Mouse (Mus musculus) left cerebral cortex, adult 2 months (tissue): ENCODE measurements around the gene Tprn. TPM values are rescaled to one million over a fixed set of nuclear protein-coding genes. Genes with fewer than 3 reads are reported as not detected.

Experiments used
- DNase-seq, 2 experiments: peaks; one replicate each; pipeline ENCODE4 v3.0.0; 2021 to 2022; ENCODE audit warnings: low spot score in 2 of 2, mixed read lengths in 1 of 2; ENCODE audit errors: extremely low spot score in 1 of 2
- H3K27ac ChIP-seq: fragments of 200-600 bp; 2 replicates; pipeline ENCODE4 v1.8.1; 2022
- H3K4me3 ChIP-seq: fragments of 200-600 bp; 2 replicates; pipeline ENCODE4 v1.8.1; 2022
- CTCF ChIP-seq: fragments of 200-600 bp; IDR thresholded peaks from 2 replicates; pipeline ENCODE4 v1.8.1; 2022; ENCODE audit warnings: antibody characterized with exemption, mild to moderate bottlenecking, moderate library complexity
- intact Hi-C: fragments of 180-260 bp; cut with DNase I; formaldehyde crosslinking; loops from one replicate; pipeline ENCODE4 v1.15.1; 2025
- total RNA-seq, 2 experiments: library from RNA; stranded (reverse); gene quantifications; 2 replicates each; pipeline ENCODE4 v1.2.3; 2021

The Tprn gene
- total RNA-seq, 2 experiments from 2014 or later = 20.9 to 21.8 TPM

- DNase-seq = peak in 1 of 2 experiments; percentile 55
- TF ChIP-seq CTCF = no peak
Measured at GRCm38 (mm10) chr2:25304657-25305541, 42.5 kb downstream of the Tprn start.

GRCm38 (mm10) chr2:25305587-25306359 is 43.4 kb downstream of the Tprn start:
- TF ChIP-seq CTCF = no peak
- no peak overlapping the region; the same call in 1 of the 2 replicates for H3K4me3 ChIP-seq
- peak in 1 of 2 experiments; percentile 13 for DNase-seq
- intact Hi-C loops = no loop called here
- H3K27ac ChIP-seq = peak overlapping the region; percentile 20; the same call in 1 of the 2 replicates

More at GRCm38 (mm10) chr2:25304657-25305541, 42.5 kb downstream of the Tprn start:
- Histone ChIP-seq H3K4me3 (peak overlapping the region; percentile 34), H3K27ac (peak overlapping the region; percentile 24; the same call in 1 of the 2 replicates)
- intact Hi-C loops = no loop called here

GRCm38 (mm10) chr2:25310180-25310579 is 47.8 kb downstream of the Tprn start:
- no peak overlapping the region for H3K27ac ChIP-seq
- DNase-seq = no peak
- H3K4me3 ChIP-seq = no peak overlapping the region
- TF ChIP-seq CTCF = no peak
- intact Hi-C loops = no loop called here

- Histone ChIP-seq H3K4me3 (no peak overlapping the region), H3K27ac (no peak overlapping the region)
- no peak for TF ChIP-seq CTCF
- intact Hi-C loops = no loop called here
- no peak for DNase-seq
Measured at GRCm38 (mm10) chr2:25310969-25311368, 48.6 kb downstream of the Tprn start.

- no peak overlapping the region for H3K27ac ChIP-seq
- intact Hi-C loops = no loop called here
- no peak for DNase-seq
Measured at GRCm38 (mm10) chr2:25311491-25311891, 49.1 kb downstream of the Tprn start.

GRCm38 (mm10) chr2:25318119-25318966 is 55.9 kb downstream of the Tprn start:
- peak overlapping the region; percentile 90 for H3K4me3 ChIP-seq
- DNase-seq = peak; percentile 56 to 59
- no peak for TF ChIP-seq CTCF
- intact Hi-C loops = loop anchor here (1.0 kb wide), 1 partner anchor 85 kb away; no protein-coding TSS in a partner anchor
- peak overlapping the region; percentile 99 for H3K27ac ChIP-seq

More at GRCm38 (mm10) chr2:25311491-25311891, 49.1 kb downstream of the Tprn start:
- no peak overlapping the region for H3K4me3 ChIP-seq
- no peak for TF ChIP-seq CTCF

GRCm38 (mm10) chr2:25318971-25319773 is 56.8 kb downstream of the Tprn start, which contains the start of gene Grin1:
Gene Grin1, minus strand, starts transcription at chr2:25319187.
- no peak for TF ChIP-seq CTCF
- Histone ChIP-seq H3K4me3 (peak within 1 kb of the TSS; percentile 90), H3K27ac (peak within 1 kb of the TSS; percentile 99)
- intact Hi-C loops = loop anchor here (1.0 kb wide), 1 partner anchor 84 kb away; no protein-coding TSS in a partner anchor
- DNase-seq = peak; percentile 91 to 93

Other genes with a start within 250 kb of the Tprn start
- gene Nsmf, start 208.3 kb upstream of the Tprn start, total RNA-seq = 100 to 1,000 TPM; 442 to 471 TPM
- not detected for gene Entpd8, start 182.3 kb upstream of the Tprn start, total RNA-seq
- gene Noxa1, start 167.5 kb upstream of the Tprn start, total RNA-seq = not detected
- 10 to 100 TPM; 20.2 to 21.7 TPM for gene Nrarp, start 81.9 kb upstream of the Tprn start, total RNA-seq
- 1 to 10 TPM; 2.0 to 2.2 TPM for gene Tor4a, start 65.7 kb upstream of the Tprn start, total RNA-seq
- gene Nelfb, start 51.1 kb upstream of the Tprn start, total RNA-seq = 10 to 100 TPM; 53.4 to 64.3 TPM
- not detected for gene Stpg3, start 48.0 kb upstream of the Tprn start, total RNA-seq
- gene Fam166a, start 43.9 kb upstream of the Tprn start, total RNA-seq = not detected
- gene Tubb4b, start 37.9 kb upstream of the Tprn start, total RNA-seq = 100 to 1,000 TPM; 317 to 329 TPM
- gene Slc34a3, start 28.3 kb upstream of the Tprn start, total RNA-seq = not detected
- gene Rnf224, start 25.8 kb upstream of the Tprn start, total RNA-seq = not detected
- 100 to 1,000 TPM; 249 to 270 TPM for gene Rnf208, start 20.4 kb upstream of the Tprn start, total RNA-seq
- gene Cysrt1, start 20.2 kb upstream of the Tprn start, total RNA-seq = not detected
- gene AL732309.1, start 15.8 kb upstream of the Tprn start, total RNA-seq = 1 to 10 TPM; 1.4 to 2.7 TPM
- 10 to 100 TPM; 35.6 to 41.6 TPM for gene Tmem203, start 7.2 kb upstream of the Tprn start, total RNA-seq
- gene Ssna1, start 9.8 kb downstream of the Tprn start, total RNA-seq = 10 to 100 TPM; 65.6 to 65.9 TPM
- gene Anapc2, start 9.9 kb downstream of the Tprn start, total RNA-seq = 10 to 100 TPM; 87.1 to 90.3 TPM
- not detected for gene Tmem210, start 25.5 kb downstream of the Tprn start, total RNA-seq
- gene Lrrc26, start 27.3 kb downstream of the Tprn start, total RNA-seq = not detected
- gene Grin1, start 56.6 kb downstream of the Tprn start, total RNA-seq = 100 to 1,000 TPM; 452 to 457 TPM
- gene Man1b1, start 69.7 kb downstream of the Tprn start, total RNA-seq = 10 to 100 TPM; 56.0 to 62.4 TPM
- 10 to 100 TPM; 32.2 to 33.9 TPM for gene Dpp7, start 93.7 kb downstream of the Tprn start, total RNA-seq
- gene Uap1l1, start 103.1 kb downstream of the Tprn start, total RNA-seq = 10 to 100 TPM; 15.8 to 24.9 TPM
- 1 to 10 TPM; 2.1 to 2.7 TPM for gene Sapcd2, start 109.7 kb downstream of the Tprn start, total RNA-seq
- 10 to 100 TPM; 11.5 to 13.1 TPM for gene Entpd2, start 133.3 kb downstream of the Tprn start, total RNA-seq
- 100 to 1,000 TPM; 337 to 366 TPM for gene Npdc1, start 136.7 kb downstream of the Tprn start, total RNA-seq
- gene Fut7, start 160.6 kb downstream of the Tprn start, total RNA-seq = under 1 TPM in 1 of 2 experiments, not detected in 1; 0.43 TPM
- gene Abca2, start 166.1 kb downstream of the Tprn start, total RNA-seq = 100 to 1,000 TPM; 160 to 168 TPM
- not detected for gene Clic3, start 194.2 kb downstream of the Tprn start, total RNA-seq
- 10 to 100 TPM; 65.9 to 75.3 TPM for gene Paxx, start 198.5 kb downstream of the Tprn start, total RNA-seq
- gene Ptgds, start 207.4 kb downstream of the Tprn start, total RNA-seq = 1,000 to 10,000 TPM; 1,632 to 2,529 TPM
- not detected for gene Lcn12, start 231.3 kb downstream of the Tprn start, total RNA-seq
- gene Fbxw5, start 238.1 kb downstream of the Tprn start, total RNA-seq = 100 to 1,000 TPM; 120 to 122 TPM
- gene C8g, start 239.1 kb downstream of the Tprn start, total RNA-seq = 1 to 10 TPM; 1.4 to 1.5 TPM